Mouse (Mus musculus): ENCODE measurements around the gene Gm21887. TPM values are rescaled to one million over a fixed set of nuclear protein-coding genes. Genes with fewer than 3 reads are reported as not detected.
A peak's percentile ranks its signal among the peaks of the same experiment; 100 is the strongest.
"Not testable (repeated sequence)": the region's sequence is repeated elsewhere in the genome, so short reads cannot be mapped to it uniquely, and the experiment has no call there.

The Gm21887 gene
- total RNA-seq (2018; cell fraction: chromatin; rRNA removed) = 1,000 to 10,000 TPM in 16 of 26 experiments, 100 to 1,000 TPM in 10; 644 to 7,809 (median 1,101) TPM
- total RNA-seq (2018; cell fraction: cytosol; rRNA removed) = 100 to 1,000 TPM in 1 of 26 experiments, 10 to 100 TPM in 25; 11.8 to 160 (median 27.3) TPM
- 1,000 to 10,000 TPM in 5 of 26 experiments, 100 to 1,000 TPM in 20, 10 to 100 TPM in 1; 96.6 to 1,945 (median 481) TPM for total RNA-seq (2018; cell fraction: nucleus; rRNA removed)
- polyA plus RNA-seq (2018) = 45.5 to 114 TPM (median 105 TPM) in 3 replicates

- Histone ChIP-seq H3K36me3 (ENCODE audit: inconsistent target) (peaks cover 14% of the 10 kb centered on the region; the same call in 1 of the 2 replicates), H3K4me3 (ENCODE audit: inconsistent target) (peak within 1 kb of the TSS; percentile 6), H3K79me2 (ENCODE audit: inconsistent target) (peaks cover 12% of the 10 kb centered on the region; the same call in 1 of the 2 replicates)
- not testable (repeated sequence) for H3K27ac ChIP-seq
- 63% methylated on average over 115 of the region's 118 CpGs for WGBS (ENCODE audit: missing documents)
Observed at GRCm38 (mm10) chrX:170009016-170009750, at the start of gene Gm21887. Gene Gm21887, plus strand, starts transcription at chrX:170009659.

GRCm38 (mm10) chrX:169969337-169969736 is 40.1 kb upstream of the Gm21887 start:
- no peak overlapping the region for H3K27ac ChIP-seq
- no peaks in the 10 kb centered on the region for H3K36me3 ChIP-seq (ENCODE audit: inconsistent target)
- H3K79me2 ChIP-seq (ENCODE audit: inconsistent target) = no peaks in the 10 kb centered on the region; the same call in 1 of the 2 replicates
- H3K4me3 ChIP-seq (ENCODE audit: inconsistent target) = no peak overlapping the region
- 100% methylated on average over 1 of the region's 1 CpGs for WGBS (ENCODE audit: missing documents)

GRCm38 (mm10) chrX:169969765-169970164 is 39.7 kb upstream of the Gm21887 start:
- H3K27ac ChIP-seq; H3K4me3 ChIP-seq (ENCODE audit: inconsistent target); H3K79me2 ChIP-seq (ENCODE audit: inconsistent target); H3K36me3 ChIP-seq (ENCODE audit: inconsistent target): not testable (repeated sequence)
- 85% methylated on average over 3 of the region's 3 CpGs for WGBS (ENCODE audit: missing documents)

GRCm38 (mm10) chrX:169970546-169970945 is 38.9 kb upstream of the Gm21887 start:
- H3K27ac ChIP-seq = not testable (repeated sequence)
- 90% methylated on average over 7 of the region's 7 CpGs for WGBS (ENCODE audit: missing documents)

GRCm38 (mm10) chrX:169971562-169971961 is 37.9 kb upstream of the Gm21887 start:
- 92% methylated on average over 6 of the region's 6 CpGs for WGBS (ENCODE audit: missing documents)
- not testable (repeated sequence) for H3K4me3 ChIP-seq (ENCODE audit: inconsistent target); H3K27ac ChIP-seq; H3K36me3 ChIP-seq (ENCODE audit: inconsistent target)
- peaks cover 12% of the 10 kb centered on the region; the same call in 1 of the 2 replicates for H3K79me2 ChIP-seq (ENCODE audit: inconsistent target)

More at GRCm38 (mm10) chrX:169970546-169970945, 38.9 kb upstream of the Gm21887 start:
- H3K36me3 ChIP-seq (ENCODE audit: inconsistent target); H3K4me3 ChIP-seq (ENCODE audit: inconsistent target); H3K79me2 ChIP-seq (ENCODE audit: inconsistent target): not testable (repeated sequence)

GRCm38 (mm10) chrX:169972131-169972530 is 37.3 kb upstream of the Gm21887 start:
- WGBS (ENCODE audit: missing documents) = 86% methylated on average over 2 of the region's 2 CpGs
- peaks cover 18% of the 10 kb centered on the region for H3K79me2 ChIP-seq (ENCODE audit: inconsistent target)
- not testable (repeated sequence) for H3K4me3 ChIP-seq (ENCODE audit: inconsistent target); H3K36me3 ChIP-seq (ENCODE audit: inconsistent target)
- peak overlapping the region; percentile 50; the same call in 1 of the 2 replicates for H3K27ac ChIP-seq

GRCm38 (mm10) chrX:169972791-169973494 is 36.5 kb upstream of the Gm21887 start:
- 43% methylated on average over 6 of the region's 6 CpGs for WGBS (ENCODE audit: missing documents)
- H3K27ac ChIP-seq = peak overlapping the region; percentile 50
- H3K36me3 ChIP-seq (ENCODE audit: inconsistent target); H3K4me3 ChIP-seq (ENCODE audit: inconsistent target): not testable (repeated sequence)
- peaks cover 26% of the 10 kb centered on the region for H3K79me2 ChIP-seq (ENCODE audit: inconsistent target)

- not testable (repeated sequence) for H3K4me3 ChIP-seq (ENCODE audit: inconsistent target); H3K36me3 ChIP-seq (ENCODE audit: inconsistent target)
- 82% methylated on average over 3 of the region's 3 CpGs for WGBS (ENCODE audit: missing documents)
- Histone ChIP-seq H3K27ac (peak overlapping the region; percentile 50), H3K79me2 (ENCODE audit: inconsistent target) (peaks cover 30% of the 10 kb centered on the region)
Observed at GRCm38 (mm10) chrX:169973806-169974205, 35.7 kb upstream of the Gm21887 start.

- H3K4me3 ChIP-seq (ENCODE audit: inconsistent target); H3K36me3 ChIP-seq (ENCODE audit: inconsistent target): not testable (repeated sequence)
- WGBS (ENCODE audit: missing documents) = 93% methylated on average over 4 of the region's 4 CpGs
- H3K27ac ChIP-seq = peak overlapping the region; percentile 22; the same call in 1 of the 2 replicates
- H3K79me2 ChIP-seq (ENCODE audit: inconsistent target) = peaks cover 30% of the 10 kb centered on the region
Observed at GRCm38 (mm10) chrX:169974456-169974855, 35.0 kb upstream of the Gm21887 start.

GRCm38 (mm10) chrX:169974974-169975373 is 34.5 kb upstream of the Gm21887 start:
- Histone ChIP-seq H3K79me2 (ENCODE audit: inconsistent target) (peaks cover 35% of the 10 kb centered on the region), H3K27ac (peak overlapping the region; percentile 22)
- H3K4me3 ChIP-seq (ENCODE audit: inconsistent target); H3K36me3 ChIP-seq (ENCODE audit: inconsistent target): not testable (repeated sequence)
- WGBS (ENCODE audit: missing documents) = 88% methylated on average over 6 of the region's 6 CpGs

- not testable (repeated sequence) for H3K36me3 ChIP-seq (ENCODE audit: inconsistent target); H3K4me3 ChIP-seq (ENCODE audit: inconsistent target)
- H3K79me2 ChIP-seq (ENCODE audit: inconsistent target) = peaks cover 39% of the 10 kb centered on the region
- peak overlapping the region; percentile 22 for H3K27ac ChIP-seq
- WGBS (ENCODE audit: missing documents) = 42% methylated on average over 3 of the region's 3 CpGs
Observed at GRCm38 (mm10) chrX:169975681-169976131, 33.8 kb upstream of the Gm21887 start.

- peak overlapping the region; percentile 22 for H3K27ac ChIP-seq
- H3K79me2 ChIP-seq (ENCODE audit: inconsistent target) = peaks cover 39% of the 10 kb centered on the region
- not testable (repeated sequence) for H3K36me3 ChIP-seq (ENCODE audit: inconsistent target); H3K4me3 ChIP-seq (ENCODE audit: inconsistent target)
- 88% methylated on average over 5 of the region's 5 CpGs for WGBS (ENCODE audit: missing documents)
Observed at GRCm38 (mm10) chrX:169976340-169976739, 33.1 kb upstream of the Gm21887 start.

- peak overlapping the region; percentile 9 for H3K4me3 ChIP-seq (ENCODE audit: inconsistent target)
- peak overlapping the region; percentile 71 for H3K27ac ChIP-seq
- H3K79me2 ChIP-seq (ENCODE audit: inconsistent target) = peaks cover 55% of the 10 kb centered on the region
- H3K36me3 ChIP-seq (ENCODE audit: inconsistent target) = peaks cover 14% of the 10 kb centered on the region
- 92% methylated on average over 7 of the region's 7 CpGs for WGBS (ENCODE audit: missing documents)
Observed at GRCm38 (mm10) chrX:169977856-169978435, 31.5 kb upstream of the Gm21887 start.
